Mouse (Mus musculus) midbrain, embryonic 14.5 days (tissue): Measurements from ENCODE around the gene Tmed9. TPM values are rescaled to one million over a fixed set of nuclear protein-coding genes. Genes with fewer than 3 reads are reported as not detected.
"Not testable (repeated sequence)": the region's sequence is repeated elsewhere in the genome, so short reads cannot be mapped to it uniquely, and the experiment has no call there.

ENCODE experiments used
- ATAC-seq: fragments of 200-750 bp; cut with Nextera tagmentation; 2 replicates; pipeline ENCODE4 v1.8.0; 2017; ENCODE audit warnings: moderate number of reproducible peaks, moderate library complexity; ENCODE audit not compliant: low FRiP score, low TSS enrichment
- DNase-seq: peaks from one replicate; pipeline ENCODE4 v3.0.0-alpha.2; 2015
- H3K27ac ChIP-seq: fragments of 300-500 bp; sonication (generic); replicated peaks from 2 replicates; pipeline ENCODE4 v1.5.1; 2014; ENCODE audit warnings: mild to moderate bottlenecking, low read depth, low read length, moderate library complexity
- H3K27me3 ChIP-seq: fragments of 300-500 bp; sonication (generic); 2 replicates; pipeline ENCODE4 v1.6.1; 2014; ENCODE audit warnings: low read length, control low read depth, mixed read lengths; ENCODE audit not compliant: control insufficient read depth, insufficient read depth
- H3K36me3 ChIP-seq: fragments of 300-500 bp; sonication (generic); 2 replicates; pipeline ENCODE4 v1.6.1; 2014; ENCODE audit warnings: low read length, control low read depth; ENCODE audit not compliant: control insufficient read depth, insufficient read depth
- H3K4me1 ChIP-seq: fragments of 300-500 bp; sonication (generic); 2 replicates; pipeline ENCODE4 v1.6.1; 2014; ENCODE audit warnings: mild to moderate bottlenecking, antibody characterized with exemption, low read length, control low read depth; ENCODE audit not compliant: control insufficient read depth, insufficient read depth
- H3K4me2 ChIP-seq: fragments of 300-500 bp; sonication (generic); 2 replicates; pipeline ENCODE4 v1.6.1; 2014; ENCODE audit warnings: mild to moderate bottlenecking, low read length, moderate library complexity
- H3K4me3 ChIP-seq: fragments of 300-500 bp; sonication (generic); replicated peaks from 2 replicates; pipeline ENCODE4 v1.5.1; 2014; ENCODE audit warnings: low read depth, low read length
- H3K9ac ChIP-seq: fragments of 300-500 bp; sonication (generic); replicated peaks from 2 replicates; pipeline ENCODE4 v1.6.1; 2014; ENCODE audit warnings: mild to moderate bottlenecking, low read length, moderate library complexity
- H3K9me3 ChIP-seq: fragments of 300-500 bp; sonication (generic); 2 replicates; pipeline ENCODE4 v1.6.1; 2016; ENCODE audit warnings: low read length, control low read depth, mixed read lengths; ENCODE audit not compliant: control insufficient read depth
- WGBS: fragments of 180-500 bp; shearing (Covaris S2); extraction: QIAGEN DNeasy Blood & Tissue Kit; methylation state at CpG from one replicate; pipeline ENCODE4 v1.1.7; 2014; 5-methylcytosine and 5-hydroxymethylcytosine counted together
- polyA plus RNA-seq: library from polyadenylated mRNA; unstranded; fragments of >200 nt; fragmentation: Nextera tagmentation; extraction: Ambion mirVana; gene quantifications from 2 replicates; pipeline ENCODE4 v1.2.1, GENCODE M21; 2014

The Tmed9 gene
- polyA plus RNA-seq, 1 experiment from 2014 or later, result 61.3 TPM

DNA sequence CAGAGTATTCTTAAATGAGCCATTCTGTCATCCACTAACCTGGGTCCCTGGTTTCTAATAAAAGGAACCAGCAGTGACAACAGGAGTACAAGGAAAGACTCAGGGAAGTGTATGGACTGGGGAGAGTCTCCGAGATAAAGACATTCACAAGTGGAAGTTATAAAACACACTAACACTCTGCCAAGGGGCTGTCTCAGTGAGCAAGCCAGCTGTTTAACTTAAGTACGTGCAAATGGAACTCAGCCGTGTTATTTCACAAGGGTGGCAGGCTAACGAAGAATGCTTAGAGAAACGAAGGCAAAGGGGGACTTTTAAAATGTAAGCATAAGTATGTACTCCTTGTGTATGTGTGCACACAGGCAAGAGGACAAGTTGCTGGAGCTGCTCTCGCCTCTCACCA, 16.0 kb upstream of the Tmed9 start:
- H3K9ac ChIP-seq, result no peak overlapping the region
- 94% methylated on average over 6 of the region's 6 CpGs for WGBS

DNA sequence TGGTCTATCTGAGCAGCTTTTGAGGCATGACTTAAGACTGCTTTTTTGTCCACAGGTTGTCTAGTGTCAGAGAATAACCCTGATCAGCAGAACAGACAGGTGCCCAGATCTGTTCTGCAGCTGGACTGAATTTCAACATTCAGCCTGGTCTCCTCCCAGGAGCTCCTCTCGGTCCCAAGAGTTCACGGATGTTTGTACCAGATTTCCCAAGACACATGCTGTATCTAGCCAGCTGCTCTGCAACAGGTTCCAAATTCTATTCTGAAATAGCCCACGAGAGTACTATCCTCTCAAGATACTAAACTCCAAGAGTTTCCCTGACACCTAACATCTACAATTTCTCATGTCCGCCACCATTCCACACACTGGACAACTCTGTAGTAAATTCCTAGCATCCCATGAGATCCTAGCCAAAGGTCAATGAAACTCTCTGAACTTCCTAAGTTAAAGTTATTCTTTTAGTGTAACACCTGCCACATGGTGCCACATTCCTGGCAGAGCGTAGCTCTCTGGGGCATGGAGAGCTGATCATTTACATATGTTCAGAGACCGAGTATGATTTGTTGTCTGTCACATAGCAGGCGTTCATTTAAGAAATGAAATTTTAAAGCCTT, 10.2 kb upstream of the Tmed9 start:
- Histone ChIP-seq H3K4me3 (no peak overlapping the region), H3K27me3 (no peaks in the 10 kb centered on the region), H3K27ac (no peak overlapping the region), H3K9me3 (no peaks in the 10 kb centered on the region), H3K9ac (no peak overlapping the region), H3K4me1 (peaks cover 1% of the 10 kb centered on the region; the same call in 1 of the 2 replicates), H3K4me2 (no peak overlapping the region), H3K36me3 (peaks cover 36% of the 10 kb centered on the region)
- WGBS, result 87% methylated on average over 7 of the region's 7 CpGs
- no peak for DNase-seq
- no peak for ATAC-seq

More for the DNA sequence above, 16.0 kb upstream of the Tmed9 start:
- no peaks in the 10 kb centered on the region for H3K9me3 ChIP-seq
- no peak overlapping the region for H3K27ac ChIP-seq
- no peak overlapping the region for H3K4me3 ChIP-seq
- no peak for DNase-seq
- H3K36me3 ChIP-seq, result peaks cover 49% of the 10 kb centered on the region
- no peak for ATAC-seq
- no peaks in the 10 kb centered on the region for H3K27me3 ChIP-seq
- H3K4me1 ChIP-seq, result no peaks in the 10 kb centered on the region
- no peak overlapping the region for H3K4me2 ChIP-seq

DNA sequence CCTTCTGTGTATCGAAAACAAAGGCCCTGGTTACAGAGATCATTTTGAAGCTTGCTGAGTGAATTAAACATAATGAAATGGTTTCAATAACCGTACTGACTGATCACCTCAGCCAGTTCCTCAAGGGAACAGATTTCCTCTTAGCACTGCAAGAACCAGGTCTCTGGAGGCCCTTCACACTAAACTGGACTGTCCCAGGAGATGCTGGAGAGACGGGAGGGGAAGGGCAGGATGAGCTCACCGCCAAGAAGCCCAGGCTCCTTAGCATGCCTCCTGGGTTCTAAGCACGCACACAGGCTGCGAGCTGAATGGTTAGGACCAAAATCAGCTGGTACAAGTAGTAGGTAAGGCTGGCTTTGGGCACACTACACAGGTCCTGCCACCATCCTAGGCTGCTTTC, 6.5 kb upstream of the Tmed9 start:
- peaks cover 35% of the 10 kb centered on the region for H3K36me3 ChIP-seq
- no peak overlapping the region for H3K9ac ChIP-seq
- no peaks in the 10 kb centered on the region for H3K9me3 ChIP-seq
- H3K27me3 ChIP-seq, result no peaks in the 10 kb centered on the region
- H3K4me1 ChIP-seq, result peaks cover 20% of the 10 kb centered on the region
- 82% methylated on average over 6 of the region's 6 CpGs for WGBS
- ATAC-seq (no peak), DNase-seq (no peak)
- no peak overlapping the region for H3K27ac ChIP-seq
- H3K4me3 ChIP-seq, result no peak overlapping the region
- no peak overlapping the region for H3K4me2 ChIP-seq

DNA sequence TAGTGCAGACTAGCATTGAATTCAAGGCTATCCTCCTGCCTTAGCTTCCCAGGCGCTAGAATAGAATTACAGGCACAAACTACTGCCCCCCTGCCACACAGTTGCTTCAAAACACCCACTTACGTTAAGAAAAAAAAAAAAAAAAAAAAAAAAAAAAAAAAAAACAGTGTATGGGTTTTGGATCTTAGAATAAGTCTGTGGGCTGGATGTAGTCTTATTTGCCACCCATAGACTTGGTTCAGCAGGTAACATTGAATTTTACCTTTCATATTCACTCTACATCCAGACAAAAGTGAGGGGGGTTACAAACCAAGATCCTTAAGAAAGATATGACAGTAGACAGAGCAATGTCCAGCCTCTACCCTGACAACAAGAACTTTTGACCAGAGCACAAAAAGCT, 5.6 kb upstream of the Tmed9 start:
- Histone ChIP-seq H3K4me1 (peaks cover 23% of the 10 kb centered on the region), H3K9ac (no peak overlapping the region), H3K4me2 (no peak overlapping the region), H3K27me3 (no peaks in the 10 kb centered on the region), H3K36me3 (peaks cover 35% of the 10 kb centered on the region), H3K27ac (no peak overlapping the region), H3K9me3 (no peaks in the 10 kb centered on the region), H3K4me3 (no peak overlapping the region)
- 87% methylated on average over 2 of the region's 2 CpGs for WGBS
- ATAC-seq (no peak), DNase-seq (no peak)

DNA sequence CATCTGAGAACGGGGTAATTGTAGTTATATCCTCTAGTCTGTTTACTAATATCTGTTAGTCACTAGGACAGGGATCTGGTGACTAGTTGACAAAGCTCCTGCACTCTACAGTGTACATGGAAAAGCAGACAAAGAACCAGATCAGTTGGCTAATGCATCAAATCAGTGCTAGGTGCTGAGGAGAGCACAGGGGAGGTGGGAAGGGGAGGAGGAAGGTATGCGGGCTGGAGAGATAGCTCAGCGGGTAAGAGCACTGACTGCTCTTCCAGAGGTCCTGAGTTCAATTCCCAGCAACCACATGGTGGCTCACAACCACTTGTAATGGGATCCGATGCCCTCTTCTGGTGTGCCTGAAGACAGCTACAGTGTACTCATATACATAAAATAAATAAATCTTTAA, 5.0 kb upstream of the Tmed9 start:
- not testable (repeated sequence) for H3K9ac ChIP-seq, H3K27me3 ChIP-seq, H3K4me3 ChIP-seq, H3K4me2 ChIP-seq, H3K9me3 ChIP-seq, H3K27ac ChIP-seq, ATAC-seq, DNase-seq
- Histone ChIP-seq H3K4me1 (peaks cover 23% of the 10 kb centered on the region), H3K36me3 (peaks cover 30% of the 10 kb centered on the region)
- WGBS, result 90% methylated on average over 4 of the region's 4 CpGs

DNA sequence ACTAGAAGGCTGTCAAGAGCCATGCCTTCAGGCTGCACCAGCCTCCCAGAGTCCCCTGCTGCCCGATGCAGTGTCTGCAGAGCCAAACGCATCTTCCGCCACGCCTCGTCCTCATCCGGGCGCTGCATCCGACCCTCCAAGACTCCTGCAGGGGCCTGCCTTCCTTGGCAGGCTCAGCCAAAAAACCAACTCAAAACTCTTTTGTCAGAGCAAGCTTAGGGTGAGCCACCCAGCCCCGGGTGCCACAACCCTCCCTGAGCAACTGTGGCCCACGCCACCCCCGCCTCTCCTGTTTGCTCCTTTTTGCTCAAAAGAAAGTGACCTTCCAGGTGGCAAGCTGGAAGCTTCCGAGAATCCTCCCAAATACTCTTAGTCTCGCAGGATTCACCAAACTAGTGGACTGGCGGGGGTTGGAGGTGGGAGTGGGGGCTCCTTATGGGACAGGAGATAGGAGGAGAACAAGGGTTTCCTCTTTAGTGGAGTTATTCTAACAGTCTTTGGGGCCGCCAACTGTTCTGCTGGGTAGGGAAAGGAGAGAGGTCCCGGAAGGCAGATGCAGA, 3.7 kb upstream of the Tmed9 start:
- peaks cover 27% of the 10 kb centered on the region for H3K36me3 ChIP-seq
- ATAC-seq, result no peak
- 2% methylated on average over 16 of the region's 16 CpGs for WGBS

DNA sequence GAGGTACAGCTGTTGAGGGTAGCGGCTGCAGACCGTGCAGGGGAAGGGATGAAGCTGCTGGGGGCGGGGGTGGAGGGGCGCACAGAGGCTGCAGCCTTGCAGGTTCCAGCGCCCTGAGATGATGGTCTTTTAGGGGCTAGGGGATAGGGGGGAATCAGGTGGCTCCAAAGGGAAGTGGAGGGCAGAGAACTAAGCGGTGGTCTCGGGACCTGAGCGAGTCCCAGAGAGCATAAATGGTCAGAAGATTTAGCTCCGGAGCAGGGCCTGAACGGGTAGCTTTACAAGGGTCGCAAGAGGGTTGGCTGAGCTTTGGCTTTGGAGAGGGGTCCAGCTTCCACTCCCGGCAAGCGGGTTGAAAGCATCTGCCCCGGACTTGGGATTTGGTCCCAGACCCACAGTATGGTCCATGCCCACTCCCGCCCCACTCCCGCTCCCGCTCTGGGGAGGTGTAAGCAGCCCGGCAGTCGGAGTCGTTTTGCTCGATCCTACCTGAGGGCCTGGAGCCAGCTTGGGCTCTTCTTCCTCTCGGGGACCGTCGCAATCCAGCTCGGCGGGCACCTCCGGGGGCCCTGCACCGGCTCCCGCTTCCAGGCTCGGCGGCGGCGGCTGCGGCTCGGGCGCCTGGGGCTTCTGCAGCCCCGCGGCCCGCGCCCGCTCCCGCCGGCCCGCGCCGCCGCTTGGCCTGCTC, 3.1 kb upstream of the Tmed9 start:
- peak; percentile 65 for DNase-seq
- peak overlapping the region; percentile 83 for H3K4me2 ChIP-seq
- H3K27me3 ChIP-seq, result no peaks in the 10 kb centered on the region
- WGBS, result under 1% methylated on average over 45 of the region's 47 CpGs
- no peaks in the 10 kb centered on the region for H3K9me3 ChIP-seq
- H3K9ac ChIP-seq, result peak overlapping the region; percentile 96
- H3K27ac ChIP-seq, result peak overlapping the region; percentile 91
- peak overlapping the region; percentile 95 for H3K4me3 ChIP-seq
- H3K4me1 ChIP-seq, result peaks cover 23% of the 10 kb centered on the region
- peaks cover 22% of the 10 kb centered on the region for H3K36me3 ChIP-seq
- peak; percentile 67 for ATAC-seq

More for the DNA sequence above, 3.7 kb upstream of the Tmed9 start:
- peak overlapping the region; percentile 91 for H3K27ac ChIP-seq
- H3K9me3 ChIP-seq, result no peaks in the 10 kb centered on the region
- H3K9ac ChIP-seq, result peak overlapping the region; percentile 96
- peak; percentile 55 for DNase-seq
- H3K4me3 ChIP-seq, result peak overlapping the region; percentile 95
- H3K27me3 ChIP-seq, result no peaks in the 10 kb centered on the region
- peaks cover 23% of the 10 kb centered on the region for H3K4me1 ChIP-seq
- H3K4me2 ChIP-seq, result peak overlapping the region; percentile 83

DNA sequence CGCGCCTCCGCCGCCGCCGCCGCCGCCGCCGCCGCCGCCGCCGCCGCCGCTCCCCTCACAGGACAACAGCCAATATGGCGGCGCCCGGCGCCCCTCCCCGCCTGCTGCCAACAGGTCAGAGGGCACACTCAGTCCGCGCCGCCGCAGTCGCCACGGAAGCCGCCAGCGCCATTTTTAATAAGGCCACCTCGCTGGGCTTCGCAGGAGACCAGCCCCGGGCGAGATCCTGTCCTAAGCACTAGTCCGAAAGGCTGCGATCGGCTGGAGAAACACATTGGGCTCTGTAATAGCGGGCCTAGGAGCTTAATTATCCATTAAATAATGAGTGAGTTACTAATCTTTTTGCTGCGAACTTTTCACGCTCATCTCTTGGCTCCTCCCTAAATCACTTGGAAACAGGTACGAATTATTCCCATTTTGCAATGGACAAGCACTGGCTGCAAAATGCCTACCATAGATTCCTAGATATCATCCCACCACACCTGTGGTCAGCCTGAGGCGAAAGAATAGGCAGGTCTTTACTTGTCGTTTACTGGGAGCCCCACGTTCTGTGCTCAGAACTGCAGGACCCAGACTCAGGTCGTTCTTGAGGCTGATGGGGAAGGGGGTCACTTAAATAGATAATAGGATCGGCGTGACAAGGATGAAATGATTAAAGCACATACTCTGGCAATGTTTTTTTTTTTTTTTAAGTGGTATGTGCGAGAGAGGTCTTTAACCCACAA, 2.3 kb upstream of the Tmed9 start, which contains the start of gene Fam193b:
Gene Fam193b (minus strand): TSS at position 94 of the 725 bp plus-strand sequence.
- H3K4me2 ChIP-seq, result peak within 1 kb of the TSS; percentile 83
- peak; percentile 93 for ATAC-seq

More for the DNA sequence above, 2.3 kb upstream of the Tmed9 start, which contains the start of gene Fam193b:
- DNase-seq, result peak; percentile 96
- peak within 1 kb of the TSS; percentile 91 for H3K27ac ChIP-seq
- no peaks in the 10 kb centered on the region for H3K27me3 ChIP-seq
- H3K36me3 ChIP-seq, result peaks cover 17% of the 10 kb centered on the region
- under 1% methylated on average over 47 of the region's 47 CpGs for WGBS
- peaks cover 23% of the 10 kb centered on the region for H3K4me1 ChIP-seq
- H3K9ac ChIP-seq, result peak within 1 kb of the TSS; percentile 96
- H3K4me3 ChIP-seq, result peak within 1 kb of the TSS; percentile 95
- no peaks in the 10 kb centered on the region for H3K9me3 ChIP-seq
